Mouse (Mus musculus): ENCODE measurements at regions not wholly inside any gene's neighbourhood (a gene's known extent, or its start where the extent isn't known, plus 50 kb on each side); places are given as distances from the start of the nearest gene placed in this dataset.

- no peak overlapping the region for H3K27ac ChIP-seq (ENCODE audit: low read depth, low read length)
- peak; percentile 92 for DNase-seq (ENCODE audit: low spot score, missing footprints)
Observed at GRCm38 (mm10) chr2:75756704-75757638, 52.5 kb upstream of the Nfe2l2 start.

GRCm38 (mm10) chr2:75754606-75755005, 50.2 kb upstream of the Nfe2l2 start:
- H3K36me3 ChIP-seq (ENCODE audit: control insufficient read depth, insufficient read depth, low read length): no peaks in the 10 kb centered on the region
- peaks cover 11% of the 10 kb centered on the region for H3K4me1 ChIP-seq (ENCODE audit: control insufficient read depth, insufficient read depth, low read length)
- no peaks in the 10 kb centered on the region for H3K27me3 ChIP-seq (ENCODE audit: control insufficient read depth, insufficient read depth, low read length)
- H3K27ac ChIP-seq (ENCODE audit: low read depth, low read length): no peak overlapping the region
- 73% methylated on average over 7 of the region's 7 CpGs for WGBS
- no peaks in the 10 kb centered on the region for H3K9me3 ChIP-seq (ENCODE audit: control insufficient read depth, low read length)
- ATAC-seq (ENCODE audit: low FRiP score): no peak
- DNase-seq (ENCODE audit: low spot score, missing footprints): no peak
- H3K4me2 ChIP-seq: no peak overlapping the region
- H3K9ac ChIP-seq (ENCODE audit: low read length): no peak overlapping the region
- H3K4me3 ChIP-seq (ENCODE audit: low read depth, low read length): no peak overlapping the region

More at GRCm38 (mm10) chr2:75756704-75757638, 52.5 kb upstream of the Nfe2l2 start:
- Histone ChIP-seq H3K4me2 (no peak overlapping the region), H3K4me3 (ENCODE audit: low read depth, low read length) (no peak overlapping the region), H3K4me1 (ENCODE audit: control insufficient read depth, insufficient read depth, low read length) (peaks cover 15% of the 10 kb centered on the region), H3K36me3 (ENCODE audit: control insufficient read depth, insufficient read depth, low read length) (no peaks in the 10 kb centered on the region), H3K9me3 (ENCODE audit: control insufficient read depth, low read length) (no peaks in the 10 kb centered on the region), H3K27me3 (ENCODE audit: control insufficient read depth, insufficient read depth, low read length) (no peaks in the 10 kb centered on the region), H3K9ac (ENCODE audit: low read length) (no peak overlapping the region)
- no peak for ATAC-seq (ENCODE audit: low FRiP score)
- 52% methylated on average over 16 of the region's 16 CpGs for WGBS
